Mouse (Mus musculus): ENCODE results near the gene Klrg2. TPM values are rescaled to one million over a fixed set of nuclear protein-coding genes. Genes with fewer than 3 reads are reported as not detected.
A peak's percentile ranks its signal among the peaks of the same experiment; 100 is the strongest.

Klrg2 gene
- polyA plus RNA-seq, 1 experiment: 0.75 TPM

DNA sequence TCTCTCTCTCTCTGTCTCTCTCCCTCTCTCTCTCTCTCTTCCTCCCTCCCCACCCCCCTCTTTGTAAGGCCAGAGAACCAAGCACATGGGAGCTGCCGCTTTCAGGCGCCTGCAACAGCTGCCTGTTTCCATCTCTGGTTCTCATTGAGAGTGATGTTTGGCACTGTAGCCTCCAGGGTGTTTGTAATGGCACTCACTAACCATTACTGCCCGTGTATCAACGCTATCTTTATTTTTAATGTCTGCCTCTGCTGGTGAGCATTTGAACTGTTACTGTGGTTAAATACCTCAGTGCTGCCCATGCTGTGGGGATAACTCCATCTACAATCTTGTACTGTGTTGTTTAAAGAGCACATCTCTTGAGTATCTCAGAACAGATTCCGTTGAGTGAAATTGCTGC, 4.6 kb upstream of the Klrg2 start:
- peaks cover 6% of the 10 kb centered on the region for H3K4me1 ChIP-seq (ENCODE audit: control insufficient read depth, insufficient read depth, insufficient read length, low read length)
- H3K27me3 ChIP-seq (ENCODE audit: control insufficient read depth, insufficient read depth, low read length): peaks cover 21% of the 10 kb centered on the region
- no peaks in the 10 kb centered on the region for H3K36me3 ChIP-seq (ENCODE audit: control insufficient read depth, insufficient read depth, low read length)
- 43% methylated on average over 5 of the region's 5 CpGs for WGBS
- no peak overlapping the region for H3K4me3 ChIP-seq (ENCODE audit: low read depth, low read length)
- H3K27ac ChIP-seq (ENCODE audit: insufficient read depth, low read depth, low read length): no peak overlapping the region
- no peak for TF ChIP-seq CTCF (IDR thresholded peaks at IDR 0.05; ENCODE audit: extremely low read depth, insufficient read length, insufficient replicate concordance, low read depth, low read length)
- no peak for TF ChIP-seq POLR2A (IDR thresholded peaks at IDR 0.05; ENCODE audit: low read depth, low read length)

DNA sequence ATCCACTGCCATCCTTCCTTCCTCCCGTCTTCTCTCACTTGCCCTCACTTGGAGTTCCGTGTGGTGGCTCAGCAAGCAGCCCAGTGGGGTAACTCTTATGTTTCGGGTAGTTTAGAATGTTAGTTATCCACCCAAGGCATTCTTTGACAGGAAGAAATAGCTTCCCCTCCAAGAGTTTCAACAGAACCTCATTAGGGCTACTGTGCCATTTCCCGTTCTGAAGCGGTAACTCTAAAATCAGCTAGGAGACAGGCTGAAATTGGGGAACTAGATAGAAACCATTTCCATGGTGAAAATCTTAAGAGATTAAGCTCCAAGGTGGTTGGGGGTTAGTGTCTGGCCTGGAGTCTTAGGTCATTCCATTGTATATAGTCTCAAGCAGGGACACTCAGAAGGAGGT, 4.2 kb upstream of the Klrg2 start:
- TF ChIP-seq CTCF (IDR thresholded peaks at IDR 0.05; ENCODE audit: extremely low read depth, insufficient read length, insufficient replicate concordance, low read depth, low read length) (no peak), POLR2A (IDR thresholded peaks at IDR 0.05; ENCODE audit: low read depth, low read length) (no peak)
- Histone ChIP-seq H3K4me1 (ENCODE audit: control insufficient read depth, insufficient read depth, insufficient read length, low read length) (peaks cover 6% of the 10 kb centered on the region), H3K4me3 (ENCODE audit: low read depth, low read length) (no peak overlapping the region), H3K27ac (ENCODE audit: insufficient read depth, low read depth, low read length) (no peak overlapping the region), H3K36me3 (ENCODE audit: control insufficient read depth, insufficient read depth, low read length) (no peaks in the 10 kb centered on the region), H3K27me3 (ENCODE audit: control insufficient read depth, insufficient read depth, low read length) (peaks cover 25% of the 10 kb centered on the region)
- WGBS: 72% methylated on average over 5 of the region's 5 CpGs

DNA sequence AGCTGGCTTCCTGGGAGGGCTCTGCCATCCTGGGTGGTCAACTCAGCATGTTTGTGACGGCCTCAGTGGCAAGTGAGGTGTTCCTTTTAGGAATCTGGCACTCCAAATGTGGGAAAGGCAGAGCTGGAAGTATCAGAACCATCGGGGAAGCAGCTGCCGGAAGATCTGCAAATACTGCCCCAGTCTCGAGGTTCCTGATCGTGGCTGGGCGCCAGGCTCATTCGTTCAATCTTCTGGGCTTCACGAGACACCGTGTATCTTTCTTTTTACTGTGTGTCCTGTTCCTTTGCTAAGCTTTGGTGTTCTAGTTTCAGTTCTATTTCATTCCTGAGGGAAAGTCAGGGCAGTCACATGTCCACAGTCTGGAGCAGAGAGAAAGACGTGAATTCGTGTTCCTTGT, 3.4 kb upstream of the Klrg2 start:
- WGBS: 22% methylated on average over 11 of the region's 11 CpGs

DNA sequence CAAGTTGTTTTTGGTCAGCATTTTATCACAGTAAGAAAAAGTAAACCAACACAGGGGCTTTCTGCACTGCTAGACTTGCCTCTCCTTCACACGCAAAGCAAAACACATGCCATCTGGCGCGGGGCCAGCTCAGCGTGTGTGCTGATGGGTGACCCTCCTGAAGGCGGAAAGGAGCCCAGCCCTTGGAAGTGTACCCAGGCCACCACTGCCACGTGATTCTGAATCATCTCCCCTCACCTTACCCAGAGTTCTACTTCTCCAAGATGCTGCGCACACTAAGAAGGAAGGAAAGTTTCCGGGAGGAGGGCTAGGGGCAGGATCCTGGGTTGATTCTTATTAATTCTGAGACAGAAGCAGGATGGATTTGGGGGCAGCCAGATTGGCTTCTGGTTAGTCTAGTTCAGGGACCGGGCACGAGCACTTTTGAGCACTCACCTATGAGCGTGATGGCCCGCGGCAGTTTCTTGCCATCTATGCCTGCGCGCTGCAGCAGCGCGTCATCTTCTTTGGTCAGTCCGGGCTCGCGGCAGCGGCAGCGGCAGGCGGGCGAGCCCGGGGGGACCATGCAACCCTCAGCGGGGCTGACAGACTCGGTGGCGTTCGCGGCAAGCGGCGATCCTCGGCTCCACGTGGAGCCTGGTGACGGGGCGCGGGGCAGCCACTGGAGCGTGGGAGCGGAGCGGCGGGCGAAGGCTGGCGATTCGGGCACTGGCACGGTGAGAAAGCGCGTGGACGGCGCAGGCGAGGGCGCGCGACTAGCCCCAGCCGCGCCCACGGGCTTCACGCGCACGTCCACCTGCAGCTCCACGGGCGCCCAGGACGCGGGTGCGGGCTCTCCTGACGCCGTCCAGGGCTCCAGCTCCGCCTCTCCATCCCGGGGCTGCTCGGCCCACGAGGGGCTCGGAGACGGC, 846 bp downstream of the Klrg2 start:
- Histone ChIP-seq H3K27ac (ENCODE audit: insufficient read depth, low read depth, low read length) (no peak overlapping the region), H3K36me3 (ENCODE audit: control insufficient read depth, insufficient read depth, low read length) (no peaks in the 10 kb centered on the region), H3K27me3 (ENCODE audit: control insufficient read depth, insufficient read depth, low read length) (peaks cover 37% of the 10 kb centered on the region), H3K4me3 (ENCODE audit: low read depth, low read length) (peak overlapping the region; percentile 65), H3K4me1 (ENCODE audit: control insufficient read depth, insufficient read depth, insufficient read length, low read length) (peaks cover 7% of the 10 kb centered on the region)
- 1% methylated on average over 67 of the region's 72 CpGs for WGBS
- TF ChIP-seq CTCF (IDR thresholded peaks at IDR 0.05; ENCODE audit: extremely low read depth, insufficient read length, insufficient replicate concordance, low read depth, low read length): no peak
- no peak for TF ChIP-seq POLR2A (IDR thresholded peaks at IDR 0.05; ENCODE audit: low read depth, low read length)

More for the DNA sequence above, 3.4 kb upstream of the Klrg2 start:
- Histone ChIP-seq H3K4me1 (ENCODE audit: control insufficient read depth, insufficient read depth, insufficient read length, low read length) (peaks cover 7% of the 10 kb centered on the region), H3K36me3 (ENCODE audit: control insufficient read depth, insufficient read depth, low read length) (no peaks in the 10 kb centered on the region), H3K27me3 (ENCODE audit: control insufficient read depth, insufficient read depth, low read length) (peaks cover 33% of the 10 kb centered on the region), H3K27ac (ENCODE audit: insufficient read depth, low read depth, low read length) (no peak overlapping the region), H3K4me3 (ENCODE audit: low read depth, low read length) (no peak overlapping the region)
- no peak for TF ChIP-seq POLR2A (IDR thresholded peaks at IDR 0.05; ENCODE audit: low read depth, low read length)
- no peak for TF ChIP-seq CTCF (IDR thresholded peaks at IDR 0.05; ENCODE audit: extremely low read depth, insufficient read length, insufficient replicate concordance, low read depth, low read length)

DNA sequence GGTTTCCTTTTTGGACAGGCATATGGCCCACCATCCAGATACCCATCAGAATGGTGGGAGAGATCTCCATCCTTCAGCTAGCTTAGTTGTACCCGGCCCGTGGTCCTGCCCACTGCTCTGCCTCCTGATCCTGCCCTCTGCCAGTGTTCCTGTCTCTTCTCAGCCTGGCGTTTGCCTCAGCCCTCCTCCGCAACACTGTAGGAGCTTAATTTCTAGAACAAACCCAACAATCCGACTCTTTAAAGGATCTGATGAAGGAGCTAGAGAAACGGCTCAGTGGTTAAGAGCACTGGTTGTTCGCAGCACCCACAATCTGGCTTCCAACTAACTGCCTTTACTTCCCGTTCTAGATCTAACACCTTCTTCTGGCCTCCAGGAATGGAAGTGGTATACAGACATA, 2.6 kb downstream of the Klrg2 start:
- Histone ChIP-seq H3K27ac (ENCODE audit: insufficient read depth, low read depth, low read length) (no peak overlapping the region), H3K27me3 (ENCODE audit: control insufficient read depth, insufficient read depth, low read length) (peaks cover 30% of the 10 kb centered on the region), H3K36me3 (ENCODE audit: control insufficient read depth, insufficient read depth, low read length) (no peaks in the 10 kb centered on the region), H3K4me3 (ENCODE audit: low read depth, low read length) (no peak overlapping the region), H3K4me1 (ENCODE audit: control insufficient read depth, insufficient read depth, insufficient read length, low read length) (peaks cover 5% of the 10 kb centered on the region)
- 83% methylated on average over 8 of the region's 8 CpGs for WGBS
- TF ChIP-seq CTCF (IDR thresholded peaks at IDR 0.05; ENCODE audit: extremely low read depth, insufficient read length, insufficient replicate concordance, low read depth, low read length) (no peak), POLR2A (IDR thresholded peaks at IDR 0.05; ENCODE audit: low read depth, low read length) (no peak)

DNA sequence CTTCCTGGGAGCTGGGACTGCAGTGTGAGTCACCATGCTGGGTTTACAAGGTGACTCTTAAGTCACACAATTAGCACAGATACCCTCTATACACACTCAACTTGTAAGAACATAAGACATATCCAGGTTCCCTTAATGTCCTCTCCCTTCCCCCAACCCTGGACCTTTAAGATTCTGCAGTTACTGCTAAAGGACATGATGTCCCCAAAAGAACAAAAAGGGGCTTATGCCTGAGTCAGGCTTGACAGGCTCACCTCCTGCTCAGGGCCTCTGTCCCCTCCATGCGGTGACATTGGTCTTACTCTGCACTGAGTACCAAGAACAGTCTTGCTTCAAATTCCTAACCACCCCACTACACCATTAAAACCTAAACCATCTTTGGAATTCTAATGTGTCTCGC, 4.2 kb downstream of the Klrg2 start:
- Histone ChIP-seq H3K27ac (ENCODE audit: insufficient read depth, low read depth, low read length) (no peak overlapping the region), H3K36me3 (ENCODE audit: control insufficient read depth, insufficient read depth, low read length) (no peaks in the 10 kb centered on the region), H3K4me1 (ENCODE audit: control insufficient read depth, insufficient read depth, insufficient read length, low read length) (peaks cover 5% of the 10 kb centered on the region), H3K4me3 (ENCODE audit: low read depth, low read length) (no peak overlapping the region), H3K27me3 (ENCODE audit: control insufficient read depth, insufficient read depth, low read length) (peaks cover 24% of the 10 kb centered on the region)
- TF ChIP-seq CTCF (IDR thresholded peaks at IDR 0.05; ENCODE audit: extremely low read depth, insufficient read length, insufficient replicate concordance, low read depth, low read length) (no peak), POLR2A (IDR thresholded peaks at IDR 0.05; ENCODE audit: low read depth, low read length) (no peak)
- 96% methylated on average over 2 of the region's 2 CpGs for WGBS

DNA sequence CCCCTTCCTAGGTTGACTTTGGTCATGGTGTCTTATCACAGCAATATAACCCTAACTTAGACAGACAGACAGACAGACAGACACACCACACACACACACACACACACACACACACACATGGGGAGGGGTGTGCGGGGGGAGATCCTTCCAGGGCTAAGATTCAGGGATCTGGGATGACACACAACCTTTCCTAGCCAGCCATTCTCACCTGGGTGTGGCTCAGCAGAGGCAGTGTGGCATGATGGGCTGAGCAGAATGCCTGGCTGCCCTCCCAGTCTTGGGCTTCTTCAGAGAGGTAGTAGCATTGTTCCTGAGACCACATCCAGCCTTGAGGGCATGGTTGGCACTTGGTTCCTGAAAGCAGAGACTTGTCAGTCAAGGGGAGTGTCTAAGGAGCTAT, 7.5 kb downstream of the Klrg2 start:
- H3K27me3 ChIP-seq (ENCODE audit: control insufficient read depth, insufficient read depth, low read length): no peaks in the 10 kb centered on the region
- WGBS: 88% methylated on average over 1 of the region's 1 CpGs
- 0 out of 2 replicates have a peak, but pooled peaks cover 2% of the 10 kb centered on the region for H3K36me3 ChIP-seq (ENCODE audit: control insufficient read depth, insufficient read depth, low read length)
- no peaks in the 10 kb centered on the region for H3K4me1 ChIP-seq (ENCODE audit: control insufficient read depth, insufficient read depth, insufficient read length, low read length)
- no peak overlapping the region for H3K4me3 ChIP-seq (ENCODE audit: low read depth, low read length)
- H3K27ac ChIP-seq (ENCODE audit: insufficient read depth, low read depth, low read length): no peak overlapping the region
- TF ChIP-seq CTCF (IDR thresholded peaks at IDR 0.05; ENCODE audit: extremely low read depth, insufficient read length, insufficient replicate concordance, low read depth, low read length) (no peak), POLR2A (IDR thresholded peaks at IDR 0.05; ENCODE audit: low read depth, low read length) (no peak)
